Mouse (Mus musculus) heart, postnatal 0 days (tissue): Measurements from ENCODE around the gene Glis3.

Experiments
- CTCF ChIP-seq: IDR thresholded peaks from 2 replicates; pipeline ENCODE4 v1.5.1; 2016; ENCODE audit warnings: antibody characterized with exemption, control low read depth, low read depth
- EP300 ChIP-seq: IDR thresholded peaks from 2 replicates; pipeline ENCODE4 v1.6.1; 2016; ENCODE audit warnings: antibody characterized with exemption, low read depth

DNA sequence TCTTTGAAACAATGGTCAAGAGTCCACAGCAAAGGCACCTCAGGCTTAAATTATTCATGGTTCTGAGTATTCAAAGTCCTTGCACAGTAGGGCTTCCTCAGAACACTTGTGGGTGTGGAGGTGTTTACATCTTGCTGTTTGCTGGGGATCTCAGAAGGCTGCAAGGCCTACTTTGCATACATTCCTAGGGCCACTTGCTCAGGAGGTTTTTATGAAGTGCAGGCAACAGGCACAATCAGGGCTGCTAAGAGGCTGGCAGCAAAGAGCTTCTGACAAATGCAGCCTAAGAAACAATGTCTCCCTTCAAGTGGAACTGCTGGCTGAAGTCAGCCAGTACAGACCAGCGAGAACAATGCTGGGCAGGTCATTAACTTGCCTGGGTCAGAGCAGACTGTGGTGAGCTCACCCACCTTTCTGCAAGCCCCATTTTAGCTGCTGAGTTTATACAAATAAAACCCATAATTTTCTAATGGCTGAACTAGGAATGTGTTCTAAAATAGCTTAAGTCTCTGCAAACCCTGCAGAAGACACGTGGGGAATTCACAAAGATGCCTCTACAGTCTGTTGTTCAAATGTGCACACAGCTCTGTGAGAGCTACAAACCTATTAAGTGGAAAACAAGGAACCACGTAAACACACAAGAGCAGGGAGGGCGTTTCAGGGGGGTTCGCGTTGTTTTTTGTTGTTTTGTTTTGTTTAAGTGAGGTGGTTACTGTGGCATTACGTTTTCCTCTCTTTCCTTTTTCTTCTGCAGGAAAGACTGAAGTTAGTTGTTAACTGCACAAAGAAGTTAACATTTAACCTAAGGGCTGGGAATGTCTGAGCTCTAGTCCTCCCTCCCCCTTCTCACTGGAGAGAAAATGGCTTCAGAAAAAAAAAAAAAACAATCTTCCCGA is 118.8 kb downstream of the Glis3 start:
- TF ChIP-seq CTCF = no peak
- no peak for TF ChIP-seq EP300
